Mouse (Mus musculus) heart, embryonic 11.5 days (tissue): ENCODE measurements around the gene Vps72. TPM values are rescaled to one million over a fixed set of nuclear protein-coding genes. Genes with fewer than 3 reads are reported as not detected.

ENCODE experiments used
- ATAC-seq: fragments of 200-750 bp; cut with Nextera tagmentation; replicated peaks from 2 replicates; pipeline ENCODE4 v1.8.0; 2017; ENCODE audit warnings: moderate library complexity; ENCODE audit not compliant: insufficient number of reproducible peaks, low FRiP score, low TSS enrichment
- H3K27ac ChIP-seq: fragments of 300-500 bp; sonication (generic); 2 replicates; pipeline ENCODE4 v1.5.1; 2014; ENCODE audit warnings: mild to moderate bottlenecking, low read depth, low read length
- H3K27me3 ChIP-seq: fragments of 300-500 bp; sonication (generic); 2 replicates; pipeline ENCODE4 v1.6.1; 2014; ENCODE audit warnings: mild to moderate bottlenecking, low read length, mixed read lengths; ENCODE audit not compliant: control insufficient read depth, insufficient read depth
- H3K36me3 ChIP-seq: fragments of 300-500 bp; sonication (generic); 2 replicates; pipeline ENCODE4 v1.6.1; 2014; ENCODE audit warnings: mild to moderate bottlenecking, low read length, moderate library complexity, mixed read lengths; ENCODE audit not compliant: control insufficient read depth, insufficient read depth
- H3K4me1 ChIP-seq: fragments of 300-500 bp; sonication (generic); 2 replicates; pipeline ENCODE4 v1.6.1; 2014; ENCODE audit warnings: low read length; ENCODE audit not compliant: control insufficient read depth, insufficient read depth
- H3K4me2 ChIP-seq: fragments of 300-500 bp; sonication (generic); 2 replicates; pipeline ENCODE4 v1.6.1; 2014; ENCODE audit warnings: mild to moderate bottlenecking, moderate library complexity
- H3K4me3 ChIP-seq: fragments of 300-500 bp; sonication (generic); 2 replicates; pipeline ENCODE4 v1.5.1; 2014; ENCODE audit warnings: low read depth, low read length
- H3K9ac ChIP-seq: fragments of 300-500 bp; sonication (generic); 2 replicates; pipeline ENCODE4 v1.6.1; 2014; ENCODE audit warnings: mild to moderate bottlenecking, low read depth, low read length, moderate library complexity
- H3K9me3 ChIP-seq: fragments of 300-500 bp; sonication (generic); replicated peaks from 2 replicates; pipeline ENCODE4 v1.6.1; 2016; ENCODE audit warnings: low read length; ENCODE audit not compliant: control insufficient read depth
- WGBS: fragments of 180-500 bp; shearing (Covaris S2); extraction: QIAGEN DNeasy Blood & Tissue Kit; methylation state at CpG from one replicate; pipeline ENCODE4 v1.1.7; 2014; ENCODE audit not compliant: insufficient replicate concordance; 5-methylcytosine and 5-hydroxymethylcytosine counted together
- polyA plus RNA-seq: library from polyadenylated mRNA; unstranded; fragments of >200 nt; fragmentation: Nextera tagmentation; extraction: Ambion mirVana; gene quantifications from 2 replicates; pipeline ENCODE4 v1.2.1, GENCODE M21; 2014

Gene Vps72
- polyA plus RNA-seq, 1 experiment from 2014 or later = 113 TPM

- Histone ChIP-seq H3K9me3 (no peaks in the 10 kb centered on the region), H3K4me3 (no peak overlapping the region), H3K4me1 (no peaks in the 10 kb centered on the region), H3K36me3 (no peaks in the 10 kb centered on the region), H3K27ac (no peak overlapping the region), H3K9ac (no peak overlapping the region), H3K27me3 (no peaks in the 10 kb centered on the region), H3K4me2 (no peak overlapping the region)
- no peak for ATAC-seq
- 58% methylated on average over 3 of the region's 3 CpGs for WGBS
Measured at GRCm38 (mm10) chr3:95147924-95148323, 37.1 kb downstream of the Vps72 start.

- 0 out of 2 replicates have a peak, but pooled peaks cover 1% of the 10 kb centered on the region for H3K27me3 ChIP-seq
- no peak for ATAC-seq
- WGBS = 46% methylated on average over 4 of the region's 4 CpGs
- H3K4me1 ChIP-seq = no peaks in the 10 kb centered on the region
- no peak overlapping the region for H3K4me3 ChIP-seq
- no peak overlapping the region for H3K4me2 ChIP-seq
- H3K9ac ChIP-seq = no peak overlapping the region
- no peaks in the 10 kb centered on the region for H3K9me3 ChIP-seq
- no peak overlapping the region for H3K27ac ChIP-seq
- no peaks in the 10 kb centered on the region for H3K36me3 ChIP-seq
Measured at GRCm38 (mm10) chr3:95153874-95154273, 43.1 kb downstream of the Vps72 start.

- no peak overlapping the region for H3K27ac ChIP-seq
- 11% methylated on average over 8 of the region's 8 CpGs for WGBS
- no peaks in the 10 kb centered on the region for H3K9me3 ChIP-seq
- H3K36me3 ChIP-seq = no peaks in the 10 kb centered on the region
- peak overlapping the region; percentile 76 for H3K4me3 ChIP-seq
- peaks cover 29% of the 10 kb centered on the region for H3K4me1 ChIP-seq
- ATAC-seq = no peak
- H3K4me2 ChIP-seq = peak overlapping the region; percentile 96
- H3K27me3 ChIP-seq = peaks cover 9% of the 10 kb centered on the region
- H3K9ac ChIP-seq = peak overlapping the region; percentile 63
Measured at GRCm38 (mm10) chr3:95159511-95159986, 48.7 kb downstream of the Vps72 start.

- Histone ChIP-seq H3K4me2 (peak within 1 kb of the TSS; percentile 96), H3K4me1 (peaks cover 29% of the 10 kb centered on the region), H3K9ac (peak within 1 kb of the TSS; percentile 78), H3K36me3 (no peaks in the 10 kb centered on the region), H3K4me3 (peak within 1 kb of the TSS; percentile 76), H3K27me3 (peaks cover 9% of the 10 kb centered on the region), H3K9me3 (no peaks in the 10 kb centered on the region), H3K27ac (no peak within 1 kb of the TSS)
- WGBS = under 1% methylated on average over 66 of the region's 66 CpGs
- peak; percentile 90 for ATAC-seq
Measured at GRCm38 (mm10) chr3:95159987-95160963, 49.5 kb downstream of the Vps72 start, which contains the start of gene Sema6c. Sema6c (plus strand) TSS chr3:95160457.

- Histone ChIP-seq H3K4me3 (peak overlapping the region; percentile 76), H3K4me1 (peaks cover 29% of the 10 kb centered on the region), H3K9me3 (no peaks in the 10 kb centered on the region), H3K36me3 (no peaks in the 10 kb centered on the region), H3K4me2 (peak overlapping the region; percentile 96), H3K27me3 (peaks cover 9% of the 10 kb centered on the region), H3K9ac (peak overlapping the region; percentile 78), H3K27ac (no peak overlapping the region)
- under 1% methylated on average over 30 of the region's 30 CpGs for WGBS
- no peak for ATAC-seq
Measured at GRCm38 (mm10) chr3:95161041-95161551, 50.3 kb downstream of the Vps72 start.

- Histone ChIP-seq H3K4me2 (peak overlapping the region; percentile 96), H3K4me3 (peak overlapping the region; percentile 76), H3K36me3 (peaks cover 2% of the 10 kb centered on the region; the same call in 1 of the 2 replicates), H3K4me1 (peaks cover 29% of the 10 kb centered on the region), H3K9me3 (no peaks in the 10 kb centered on the region), H3K27ac (no peak overlapping the region), H3K9ac (no peak overlapping the region), H3K27me3 (peaks cover 9% of the 10 kb centered on the region)
- ATAC-seq = no peak
- 12% methylated on average over 9 of the region's 9 CpGs for WGBS
Measured at GRCm38 (mm10) chr3:95161618-95162344, 51.0 kb downstream of the Vps72 start.

GRCm38 (mm10) chr3:95162345-95162628 is 51.5 kb downstream of the Vps72 start:
- Histone ChIP-seq H3K9ac (no peak overlapping the region), H3K4me1 (peaks cover 29% of the 10 kb centered on the region), H3K36me3 (peaks cover 2% of the 10 kb centered on the region; the same call in 1 of the 2 replicates), H3K9me3 (no peaks in the 10 kb centered on the region), H3K27me3 (peaks cover 9% of the 10 kb centered on the region), H3K4me3 (0 out of 2 replicates have a peak overlapping the region, but pooled peaks have one; percentile 12), H3K27ac (no peak overlapping the region), H3K4me2 (no peak overlapping the region; the same call in 1 of the 2 replicates)
- ATAC-seq = no peak
- 29% methylated on average over 2 of the region's 2 CpGs for WGBS
